Mouse (Mus musculus) WW6 (cell line): ENCODE measurements at regions not wholly inside any gene's neighbourhood (a gene's known extent, or its start where the extent isn't known, plus 50 kb on each side); places are given as distances from the start of the nearest gene placed in this dataset.

ENCODE experiments used
- DNase-seq: peaks from one replicate; pipeline ENCODE4 v3.0.0-alpha.2; 2013; ENCODE audit warnings: low read depth, low spot score

GRCm38 (mm10) chr17:15311822-15312221 is 64.8 kb downstream of the Dll1 start:
- DNase-seq: no peak

- no peak for DNase-seq
Measured at GRCm38 (mm10) chr17:15310465-15310864, 66.2 kb downstream of the Dll1 start.

GRCm38 (mm10) chr17:15302110-15302509 is 74.6 kb downstream of the Dll1 start:
- no peak for DNase-seq

GRCm38 (mm10) chr17:15299743-15300371 is 76.8 kb downstream of the Dll1 start:
- DNase-seq: no peak

- no peak for DNase-seq
Measured at GRCm38 (mm10) chr17:15294165-15294585, 82.5 kb downstream of the Dll1 start.

- DNase-seq: no peak
Measured at GRCm38 (mm10) chr17:15292490-15293070, 84.1 kb downstream of the Dll1 start.

- no peak for DNase-seq
Measured at GRCm38 (mm10) chr17:15291626-15292025, 85.0 kb downstream of the Dll1 start.

- DNase-seq: no peak
Measured at GRCm38 (mm10) chr17:15290326-15290725, 86.3 kb downstream of the Dll1 start.

GRCm38 (mm10) chr17:15289062-15289461 is 87.6 kb downstream of the Dll1 start:
- no peak for DNase-seq

GRCm38 (mm10) chr17:15288640-15289039 is 88.0 kb downstream of the Dll1 start:
- no peak for DNase-seq

GRCm38 (mm10) chr17:15286596-15286995 is 90.1 kb downstream of the Dll1 start:
- DNase-seq: no peak

- no peak for DNase-seq
Measured at GRCm38 (mm10) chr17:15285399-15286043, 91.2 kb downstream of the Dll1 start.

GRCm38 (mm10) chr17:15269905-15270304 is 106.8 kb downstream of the Dll1 start:
- no peak for DNase-seq

- DNase-seq: no peak
Measured at GRCm38 (mm10) chr17:15269056-15269612, 107.5 kb downstream of the Dll1 start.

GRCm38 (mm10) chr17:15267721-15268120 is 109.0 kb downstream of the Dll1 start:
- DNase-seq: no peak

- DNase-seq: no peak
Measured at GRCm38 (mm10) chr17:15259427-15260101, 117.1 kb downstream of the Dll1 start.

GRCm38 (mm10) chr17:15255874-15256273 is 120.8 kb downstream of the Dll1 start:
- no peak for DNase-seq

GRCm38 (mm10) chr17:15253785-15254184 is 122.9 kb downstream of the Dll1 start:
- DNase-seq: no peak

GRCm38 (mm10) chr17:15253271-15253670 is 123.4 kb downstream of the Dll1 start:
- DNase-seq: no peak

- DNase-seq: no peak
Measured at GRCm38 (mm10) chr17:15252187-15252586, 124.5 kb downstream of the Dll1 start.

- DNase-seq: no peak
Measured at GRCm38 (mm10) chr17:15251641-15252040, 125.0 kb downstream of the Dll1 start.

GRCm38 (mm10) chr17:15248417-15248791 is 128.3 kb downstream of the Dll1 start:
- no peak for DNase-seq
